Mouse (Mus musculus) neural tube, embryonic 15.5 days (tissue): Measurements from ENCODE around the gene Kcnc4. TPM values are rescaled to one million over a fixed set of nuclear protein-coding genes. Genes with fewer than 3 reads are reported as not detected.

Experiments used
- ATAC-seq: fragments of 200-750 bp; cut with Nextera tagmentation; 2 replicates; pipeline ENCODE4 v1.8.0; 2017; ENCODE audit warnings: mild to moderate bottlenecking, moderate TSS enrichment, moderate library complexity; ENCODE audit not compliant: low FRiP score
- H3K27ac ChIP-seq: fragments of 300-500 bp; sonication (generic); replicated peaks from 2 replicates; pipeline ENCODE4 v1.5.1; 2015; ENCODE audit warnings: mild to moderate bottlenecking, inconsistent platforms
- H3K27me3 ChIP-seq: fragments of 300-500 bp; sonication (generic); replicated peaks from 2 replicates; pipeline ENCODE4 v1.6.1; 2015; ENCODE audit warnings: inconsistent platforms
- H3K36me3 ChIP-seq: fragments of 300-500 bp; sonication (generic); 2 replicates; pipeline ENCODE4 v1.6.1; 2015; ENCODE audit warnings: inconsistent platforms
- H3K4me1 ChIP-seq: fragments of 300-500 bp; sonication (generic); 2 replicates; pipeline ENCODE4 v1.6.1; 2015; ENCODE audit warnings: inconsistent platforms
- H3K4me2 ChIP-seq: fragments of 300-500 bp; sonication (generic); 2 replicates; pipeline ENCODE4 v1.6.1; 2015; ENCODE audit warnings: inconsistent platforms, mild to moderate bottlenecking, moderate library complexity
- H3K4me3 ChIP-seq: fragments of 300-500 bp; sonication (generic); replicated peaks from 2 replicates; pipeline ENCODE4 v1.5.1; 2015; ENCODE audit warnings: mild to moderate bottlenecking, inconsistent platforms
- H3K9ac ChIP-seq: fragments of 300-500 bp; sonication (generic); replicated peaks from 2 replicates; pipeline ENCODE4 v1.6.1; 2015; ENCODE audit warnings: mild to moderate bottlenecking, inconsistent platforms
- H3K9me3 ChIP-seq: fragments of 300-500 bp; sonication (generic); replicated peaks from 2 replicates; pipeline ENCODE4 v1.6.1; 2016; ENCODE audit warnings: inconsistent platforms
- WGBS: fragments of 180-500 bp; shearing (Covaris S2); methylation state at CpG from one replicate; pipeline ENCODE4 v1.1.7; 2015; ENCODE audit warnings: mixed read lengths; 5-methylcytosine and 5-hydroxymethylcytosine counted together
- polyA plus RNA-seq: library from polyadenylated mRNA; unstranded; fragments of >200 nt; fragmentation: Nextera tagmentation; extraction: Ambion mirVana; gene quantifications from 2 replicates; pipeline ENCODE4 v1.2.1, GENCODE M21; 2015

The Kcnc4 gene
- polyA plus RNA-seq, 1 experiment from 2014 or later, result 9.1 TPM

DNA sequence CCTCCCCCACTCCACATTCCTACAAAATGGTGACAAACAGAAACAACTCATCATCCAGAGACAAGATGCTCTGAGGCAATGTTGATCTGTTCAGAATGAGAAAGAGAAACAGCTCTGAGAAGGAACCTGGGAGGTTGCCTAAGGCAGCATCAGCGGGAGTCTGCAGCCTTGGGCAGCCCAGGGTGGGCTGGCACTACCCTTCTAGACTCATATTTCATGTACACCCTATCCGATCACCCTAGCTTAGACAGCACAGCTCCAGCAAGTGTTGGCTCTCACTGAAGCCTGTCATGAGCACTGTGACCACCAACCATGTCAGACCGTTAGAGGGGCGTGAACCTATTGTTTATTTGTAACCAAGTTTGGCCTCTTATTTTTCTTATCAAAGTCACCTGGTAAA, 5.1 kb downstream of the Kcnc4 start:
- H3K27me3 ChIP-seq, result peaks cover 47% of the 10 kb centered on the region
- H3K27ac ChIP-seq, result no peak overlapping the region
- H3K4me2 ChIP-seq, result no peak overlapping the region
- no peaks in the 10 kb centered on the region for H3K9me3 ChIP-seq
- WGBS, result 90% methylated on average over 4 of the region's 4 CpGs
- H3K9ac ChIP-seq, result no peak overlapping the region
- peaks cover 33% of the 10 kb centered on the region for H3K4me1 ChIP-seq
- no peak for ATAC-seq
- no peak overlapping the region for H3K4me3 ChIP-seq
- no peaks in the 10 kb centered on the region for H3K36me3 ChIP-seq

- WGBS, result 80% methylated on average over 3 of the region's 3 CpGs
- Histone ChIP-seq H3K9ac (no peak overlapping the region), H3K36me3 (0 out of 2 replicates have a peak, but pooled peaks cover 3% of the 10 kb centered on the region), H3K4me1 (0 out of 2 replicates have a peak, but pooled peaks cover 5% of the 10 kb centered on the region), H3K4me3 (no peak overlapping the region), H3K27me3 (peaks cover 4% of the 10 kb centered on the region; the same call in 1 of the 2 replicates), H3K27ac (no peak overlapping the region), H3K4me2 (no peak overlapping the region), H3K9me3 (no peaks in the 10 kb centered on the region)
- no peak for ATAC-seq
Measured at GRCm38 (mm10) chr3:107446822-107447221, 12.5 kb downstream of the Kcnc4 start.

DNA sequence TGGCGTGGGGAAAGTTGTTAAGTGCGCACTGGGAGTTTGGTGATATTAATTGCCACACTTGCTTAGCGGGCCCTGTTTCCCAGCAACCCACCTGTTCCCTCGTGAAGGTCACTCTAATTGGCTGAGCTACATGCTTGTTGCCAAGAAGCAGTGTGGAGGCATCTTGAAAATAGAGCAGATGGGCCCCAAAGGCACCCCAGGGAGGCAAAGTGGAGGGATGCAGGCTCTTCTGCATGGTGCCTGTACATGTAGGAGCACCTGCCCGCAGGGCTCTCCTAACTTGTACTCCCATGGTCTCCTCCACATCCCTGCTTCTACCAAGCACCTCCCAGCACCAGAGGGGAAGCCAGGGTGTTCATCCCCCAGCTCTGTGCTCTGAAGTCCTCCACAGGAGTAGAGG, 15.5 kb downstream of the Kcnc4 start:
- no peak overlapping the region for H3K4me2 ChIP-seq
- peaks cover 4% of the 10 kb centered on the region; the same call in 1 of the 2 replicates for H3K27me3 ChIP-seq
- H3K4me1 ChIP-seq, result 0 out of 2 replicates have a peak, but pooled peaks cover 3% of the 10 kb centered on the region
- H3K27ac ChIP-seq, result no peak overlapping the region
- H3K9ac ChIP-seq, result no peak overlapping the region
- H3K36me3 ChIP-seq, result 0 out of 2 replicates have a peak, but pooled peaks cover 3% of the 10 kb centered on the region
- 53% methylated on average over 5 of the region's 5 CpGs for WGBS
- no peak overlapping the region for H3K4me3 ChIP-seq
- no peaks in the 10 kb centered on the region for H3K9me3 ChIP-seq
- ATAC-seq, result no peak

DNA sequence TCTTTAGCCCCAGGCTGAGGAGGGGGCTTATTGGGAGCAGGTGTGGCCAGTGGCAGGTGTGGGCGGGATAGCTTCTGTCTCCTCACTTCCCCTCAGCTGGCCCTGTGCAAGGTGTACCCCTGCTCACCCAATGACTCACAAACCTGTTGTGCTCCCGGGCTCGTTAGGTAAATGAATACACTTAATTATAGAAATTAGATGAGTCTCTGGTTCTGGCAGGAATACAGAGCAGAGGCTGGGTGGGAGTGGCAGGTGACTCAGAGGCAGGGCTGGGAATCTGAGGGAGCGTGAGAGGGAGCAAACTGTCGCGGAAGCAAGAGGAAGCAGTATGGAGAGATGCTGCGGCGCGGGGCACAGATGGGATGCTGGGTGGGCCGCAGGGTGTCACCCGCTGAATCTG, 17.2 kb downstream of the Kcnc4 start:
- Histone ChIP-seq H3K27me3 (peaks cover 4% of the 10 kb centered on the region; the same call in 1 of the 2 replicates), H3K9ac (no peak overlapping the region), H3K4me2 (no peak overlapping the region), H3K27ac (no peak overlapping the region), H3K4me1 (0 out of 2 replicates have a peak, but pooled peaks cover 3% of the 10 kb centered on the region), H3K36me3 (0 out of 2 replicates have a peak, but pooled peaks cover 3% of the 10 kb centered on the region), H3K4me3 (no peak overlapping the region), H3K9me3 (no peaks in the 10 kb centered on the region)
- no peak for ATAC-seq
- WGBS, result 83% methylated on average over 11 of the region's 11 CpGs

DNA sequence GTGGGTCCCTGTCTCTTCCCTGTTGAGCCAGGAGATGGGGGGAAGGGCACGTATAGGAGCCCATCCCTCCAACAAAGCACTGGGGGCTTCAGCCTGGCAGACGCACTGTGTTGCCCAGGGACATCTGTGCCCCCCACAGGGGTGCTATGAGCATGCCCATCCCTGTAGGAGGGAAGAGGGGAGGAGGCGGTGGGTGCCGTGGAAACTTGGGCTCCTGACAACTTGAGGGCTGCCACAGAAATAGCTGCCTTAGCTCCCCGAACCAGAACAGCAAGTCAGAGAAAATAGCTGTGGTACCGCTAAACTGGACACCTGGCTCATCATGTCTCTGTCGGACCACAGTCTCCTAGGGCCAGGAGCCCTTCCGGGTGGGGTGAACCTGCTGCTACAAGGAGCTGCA, 18.0 kb downstream of the Kcnc4 start:
- 79% methylated on average over 8 of the region's 8 CpGs for WGBS
- Histone ChIP-seq H3K36me3 (no peaks in the 10 kb centered on the region), H3K9ac (no peak overlapping the region), H3K4me3 (no peak overlapping the region), H3K4me2 (no peak overlapping the region), H3K27ac (no peak overlapping the region), H3K4me1 (peaks cover 11% of the 10 kb centered on the region; the same call in 1 of the 2 replicates), H3K27me3 (peaks cover 4% of the 10 kb centered on the region; the same call in 1 of the 2 replicates), H3K9me3 (no peaks in the 10 kb centered on the region)
- ATAC-seq, result no peak

- no peak overlapping the region for H3K9ac ChIP-seq
- no peaks in the 10 kb centered on the region; the same call in 1 of the 2 replicates for H3K27me3 ChIP-seq
- H3K4me1 ChIP-seq, result peaks cover 11% of the 10 kb centered on the region; the same call in 1 of the 2 replicates
- no peak overlapping the region for H3K27ac ChIP-seq
- no peaks in the 10 kb centered on the region for H3K36me3 ChIP-seq
- H3K9me3 ChIP-seq, result no peaks in the 10 kb centered on the region
- H3K4me3 ChIP-seq, result no peak overlapping the region
- no peak for ATAC-seq
- 92% methylated on average over 11 of the region's 11 CpGs for WGBS
- H3K4me2 ChIP-seq, result no peak overlapping the region
Measured at GRCm38 (mm10) chr3:107439280-107439679, 20.1 kb downstream of the Kcnc4 start.

DNA sequence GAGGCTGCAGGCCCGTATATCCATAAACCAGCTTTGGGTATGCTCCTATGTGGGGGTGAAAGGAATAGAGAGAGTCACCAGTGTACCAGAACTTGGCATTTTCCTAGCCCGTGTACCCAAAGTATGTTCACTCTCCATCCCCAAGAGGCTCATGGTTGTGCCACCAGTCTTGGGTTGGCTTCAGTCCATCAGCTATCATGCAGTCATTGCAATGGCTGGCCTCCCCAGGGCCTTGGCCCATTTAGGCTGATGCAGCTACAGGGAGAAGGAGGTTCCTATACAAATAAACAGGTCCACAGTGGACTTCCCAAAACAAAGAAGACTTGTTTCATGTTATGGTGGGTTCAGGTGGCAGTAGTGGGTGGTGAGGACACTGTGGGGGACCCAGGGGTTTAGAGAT, 21.7 kb downstream of the Kcnc4 start:
- Histone ChIP-seq H3K4me1 (peaks cover 9% of the 10 kb centered on the region; the same call in 1 of the 2 replicates), H3K9me3 (no peaks in the 10 kb centered on the region), H3K27me3 (no peaks in the 10 kb centered on the region), H3K4me2 (no peak overlapping the region), H3K36me3 (no peaks in the 10 kb centered on the region), H3K9ac (no peak overlapping the region), H3K27ac (no peak overlapping the region), H3K4me3 (no peak overlapping the region)
- ATAC-seq, result no peak
- WGBS, result 60% methylated on average over 2 of the region's 2 CpGs

- H3K4me3 ChIP-seq, result no peak overlapping the region
- 0 out of 2 replicates have a peak, but pooled peaks have one; percentile 29 for ATAC-seq
- H3K4me2 ChIP-seq, result no peak overlapping the region
- peaks cover 9% of the 10 kb centered on the region; the same call in 1 of the 2 replicates for H3K4me1 ChIP-seq
- no peak overlapping the region for H3K27ac ChIP-seq
- WGBS, result 41% methylated on average over 6 of the region's 6 CpGs
- no peaks in the 10 kb centered on the region for H3K36me3 ChIP-seq
- no peaks in the 10 kb centered on the region for H3K9me3 ChIP-seq
- no peaks in the 10 kb centered on the region for H3K27me3 ChIP-seq
- H3K9ac ChIP-seq, result no peak overlapping the region
Measured at GRCm38 (mm10) chr3:107436434-107436833, 22.9 kb downstream of the Kcnc4 start.

GRCm38 (mm10) chr3:107433614-107434013, 25.7 kb downstream of the Kcnc4 start:
- H3K27me3 ChIP-seq, result no peaks in the 10 kb centered on the region
- H3K27ac ChIP-seq, result no peak overlapping the region

DNA sequence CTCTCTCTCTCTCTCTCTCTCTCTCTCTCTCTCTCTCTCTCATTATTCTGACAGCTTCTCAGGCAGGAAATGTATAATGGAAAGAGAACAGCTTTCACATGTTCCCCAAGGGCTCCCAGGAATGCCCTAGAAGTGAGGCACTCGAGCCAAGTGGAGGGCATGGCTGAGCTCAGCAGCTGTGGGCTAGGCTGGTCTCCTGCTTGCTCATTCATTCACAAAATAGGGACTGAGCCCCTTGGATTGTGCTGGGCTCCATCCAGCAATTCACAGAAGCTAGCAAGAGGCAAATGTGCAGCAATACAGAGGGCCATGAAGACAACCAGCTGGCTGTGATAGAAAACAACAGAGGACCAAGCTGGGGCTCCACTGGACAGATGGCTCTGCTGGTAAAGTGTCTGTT, 28.1 kb downstream of the Kcnc4 start:
- peak; percentile 27; the same call in 1 of the 2 replicates for ATAC-seq
- H3K27ac ChIP-seq, result no peak overlapping the region
- H3K9me3 ChIP-seq, result no peaks in the 10 kb centered on the region
- H3K4me2 ChIP-seq, result no peak overlapping the region
- H3K27me3 ChIP-seq, result no peaks in the 10 kb centered on the region
- peaks cover 3% of the 10 kb centered on the region; the same call in 1 of the 2 replicates for H3K4me1 ChIP-seq
- no peak overlapping the region for H3K4me3 ChIP-seq
- 4% methylated on average over 1 of the region's 1 CpGs for WGBS
- H3K9ac ChIP-seq, result no peak overlapping the region
- no peaks in the 10 kb centered on the region for H3K36me3 ChIP-seq

More at GRCm38 (mm10) chr3:107433614-107434013, 25.7 kb downstream of the Kcnc4 start:
- H3K4me2 ChIP-seq, result no peak overlapping the region
- WGBS, result 52% methylated on average over 9 of the region's 9 CpGs
- no peak for ATAC-seq
- no peak overlapping the region for H3K9ac ChIP-seq
- H3K4me3 ChIP-seq, result no peak overlapping the region
- peaks cover 12% of the 10 kb centered on the region; the same call in 1 of the 2 replicates for H3K4me1 ChIP-seq
- H3K9me3 ChIP-seq, result no peaks in the 10 kb centered on the region
- no peaks in the 10 kb centered on the region for H3K36me3 ChIP-seq

GRCm38 (mm10) chr3:107424258-107425041, 34.9 kb downstream of the Kcnc4 start:
- ATAC-seq, result no peak
- Histone ChIP-seq H3K27ac (no peak overlapping the region), H3K4me3 (no peak overlapping the region), H3K36me3 (no peaks in the 10 kb centered on the region), H3K4me2 (no peak overlapping the region), H3K4me1 (no peaks in the 10 kb centered on the region), H3K9me3 (no peaks in the 10 kb centered on the region), H3K27me3 (no peaks in the 10 kb centered on the region), H3K9ac (no peak overlapping the region)
- WGBS, result 73% methylated on average over 11 of the region's 11 CpGs

DNA sequence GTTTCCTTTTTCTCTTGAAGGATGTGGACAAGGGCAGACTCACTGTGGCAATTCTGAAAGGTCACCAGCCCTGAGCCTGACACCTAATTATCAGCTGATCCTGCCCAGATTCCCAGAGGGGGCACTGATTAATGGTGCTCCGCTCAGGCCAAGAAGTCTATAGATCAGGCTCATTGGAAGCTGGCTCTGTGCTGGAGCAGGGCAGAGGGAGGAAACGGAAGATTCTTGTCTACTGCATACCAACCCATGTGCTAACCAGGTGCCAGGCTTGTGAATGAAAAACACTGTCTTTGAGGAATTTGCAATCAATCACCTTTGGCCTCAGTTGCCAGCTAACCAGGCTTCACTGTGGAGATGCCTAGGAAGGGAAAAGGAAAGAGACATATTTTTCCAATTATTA, 39.2 kb downstream of the Kcnc4 start:
- Histone ChIP-seq H3K9ac (no peak overlapping the region), H3K36me3 (no peaks in the 10 kb centered on the region), H3K4me2 (no peak overlapping the region), H3K27ac (no peak overlapping the region), H3K4me3 (no peak overlapping the region), H3K27me3 (no peaks in the 10 kb centered on the region), H3K4me1 (no peaks in the 10 kb centered on the region), H3K9me3 (no peaks in the 10 kb centered on the region)
- WGBS, result 61% methylated on average over 2 of the region's 2 CpGs
- no peak for ATAC-seq
